Mouse (Mus musculus) kidney, embryonic 14.5 days (tissue): ENCODE results near the gene Myo5a. TPM values are rescaled to one million over a fixed set of nuclear protein-coding genes. Genes with fewer than 3 reads are reported as not detected.

Experiments
- ATAC-seq: fragments of 200-750 bp; cut with Nextera tagmentation; 2 replicates; pipeline ENCODE4 v1.8.0; 2017; ENCODE audit warnings: moderate number of reproducible peaks, mild to moderate bottlenecking, moderate TSS enrichment, moderate library complexity; ENCODE audit not compliant: low FRiP score, low TSS enrichment
- H3K27ac ChIP-seq: fragments of 300-500 bp; sonication (generic); 2 replicates; pipeline ENCODE4 v1.5.1; 2014; ENCODE audit warnings: low read depth, mild to moderate bottlenecking, low read length, moderate library complexity, mixed read lengths
- H3K27me3 ChIP-seq: fragments of 300-500 bp; sonication (generic); 2 replicates; pipeline ENCODE4 v1.6.1; 2014; ENCODE audit warnings: mild to moderate bottlenecking, low read length; ENCODE audit not compliant: control insufficient read depth, insufficient read depth
- H3K36me3 ChIP-seq: fragments of 300-500 bp; sonication (generic); 2 replicates; pipeline ENCODE4 v1.6.1; 2014; ENCODE audit warnings: low read length, mixed read lengths; ENCODE audit not compliant: control insufficient read depth, insufficient read depth
- H3K4me1 ChIP-seq: fragments of 300-500 bp; sonication (generic); 2 replicates; pipeline ENCODE4 v1.6.1; 2014; ENCODE audit warnings: low read length, mixed read lengths; ENCODE audit not compliant: control insufficient read depth, insufficient read depth
- H3K4me2 ChIP-seq: fragments of 300-500 bp; sonication (generic); replicated peaks from 2 replicates; pipeline ENCODE4 v1.6.1; 2014; ENCODE audit warnings: low read depth, mild to moderate bottlenecking, low read length
- H3K4me3 ChIP-seq: fragments of 300-500 bp; sonication (generic); 2 replicates; pipeline ENCODE4 v1.5.1; 2014; ENCODE audit warnings: mild to moderate bottlenecking, low read length
- H3K9ac ChIP-seq: fragments of 300-500 bp; sonication (generic); 2 replicates; pipeline ENCODE4 v1.6.1; 2014; ENCODE audit warnings: low read depth, mild to moderate bottlenecking, low read length, moderate library complexity
- H3K9me3 ChIP-seq: fragments of 300-500 bp; sonication (generic); 2 replicates; pipeline ENCODE4 v1.6.1; 2016; ENCODE audit warnings: low read length; ENCODE audit not compliant: control insufficient read depth
- WGBS: fragments of 180-500 bp; shearing (Covaris S2); extraction: QIAGEN DNeasy Blood & Tissue Kit; methylation state at CpG from one replicate; pipeline ENCODE4 v1.1.7; 2014; 5-methylcytosine and 5-hydroxymethylcytosine counted together
- polyA plus RNA-seq: library from polyadenylated mRNA; unstranded; fragments of >200 nt; fragmentation: Nextera tagmentation; extraction: Ambion mirVana; gene quantifications from 2 replicates; pipeline ENCODE4 v1.2.1, GENCODE M21; 2014

The Myo5a gene
- polyA plus RNA-seq, 1 experiment from 2014 or later: 23.5 TPM

GRCm38 (mm10) chr9:75037451-75038356 lies 33.1 kb upstream of the Myo5a start, which contains the start of gene Arpp19:
TSS of gene Arpp19 (plus strand) at chr9:75037614.
- H3K4me1 ChIP-seq: peaks cover 11% of the 10 kb centered on the region
- peak within 1 kb of the TSS; percentile 95 for H3K4me3 ChIP-seq
- peak; percentile 97 for ATAC-seq
- H3K36me3 ChIP-seq: peaks cover 7% of the 10 kb centered on the region; the same call in 1 of the 2 replicates
- H3K9ac ChIP-seq: peak within 1 kb of the TSS; percentile 75
- H3K27ac ChIP-seq: peak within 1 kb of the TSS; percentile 62
- no peaks in the 10 kb centered on the region for H3K9me3 ChIP-seq
- under 1% methylated on average over 72 of the region's 73 CpGs for WGBS
- no peaks in the 10 kb centered on the region for H3K27me3 ChIP-seq
- H3K4me2 ChIP-seq: peak within 1 kb of the TSS; percentile 67

GRCm38 (mm10) chr9:75038357-75038688 lies 32.5 kb upstream of the Myo5a start:
- H3K9me3 ChIP-seq: no peaks in the 10 kb centered on the region
- H3K36me3 ChIP-seq: peaks cover 13% of the 10 kb centered on the region; the same call in 1 of the 2 replicates
- peak overlapping the region; percentile 75 for H3K9ac ChIP-seq
- 0% methylated on average over 10 of the region's 10 CpGs for WGBS
- ATAC-seq: no peak
- H3K4me3 ChIP-seq: peak overlapping the region; percentile 95
- H3K4me2 ChIP-seq: peak overlapping the region; percentile 67
- no peaks in the 10 kb centered on the region for H3K27me3 ChIP-seq
- peaks cover 11% of the 10 kb centered on the region for H3K4me1 ChIP-seq
- H3K27ac ChIP-seq: no peak overlapping the region

GRCm38 (mm10) chr9:75040566-75040965 lies 30.2 kb upstream of the Myo5a start:
- WGBS: 74% methylated on average over 2 of the region's 2 CpGs

GRCm38 (mm10) chr9:75041840-75042525 lies 28.8 kb upstream of the Myo5a start:
- H3K4me1 ChIP-seq: peaks cover 11% of the 10 kb centered on the region
- no peaks in the 10 kb centered on the region for H3K27me3 ChIP-seq
- peaks cover 24% of the 10 kb centered on the region; the same call in 1 of the 2 replicates for H3K36me3 ChIP-seq
- no peaks in the 10 kb centered on the region for H3K9me3 ChIP-seq
- no peak overlapping the region for H3K9ac ChIP-seq
- ATAC-seq: no peak
- H3K4me3 ChIP-seq: no peak overlapping the region
- no peak overlapping the region for H3K4me2 ChIP-seq
- WGBS: 83% methylated on average over 2 of the region's 2 CpGs
- no peak overlapping the region for H3K27ac ChIP-seq

More at GRCm38 (mm10) chr9:75040566-75040965, 30.2 kb upstream of the Myo5a start:
- Histone ChIP-seq H3K4me3 (no peak overlapping the region), H3K36me3 (peaks cover 15% of the 10 kb centered on the region; the same call in 1 of the 2 replicates), H3K9ac (no peak overlapping the region), H3K4me2 (no peak overlapping the region), H3K4me1 (peaks cover 11% of the 10 kb centered on the region), H3K9me3 (no peaks in the 10 kb centered on the region), H3K27me3 (no peaks in the 10 kb centered on the region), H3K27ac (no peak overlapping the region)
- ATAC-seq: no peak

GRCm38 (mm10) chr9:75043191-75043590 lies 27.6 kb upstream of the Myo5a start:
- no peak for ATAC-seq

GRCm38 (mm10) chr9:75047079-75047478 lies 23.7 kb upstream of the Myo5a start:
- no peak overlapping the region for H3K9ac ChIP-seq
- no peaks in the 10 kb centered on the region for H3K27me3 ChIP-seq
- no peaks in the 10 kb centered on the region for H3K9me3 ChIP-seq
- no peak overlapping the region for H3K4me3 ChIP-seq
- no peak overlapping the region for H3K27ac ChIP-seq
- no peaks in the 10 kb centered on the region for H3K4me1 ChIP-seq
- no peak overlapping the region for H3K4me2 ChIP-seq
- peaks cover 22% of the 10 kb centered on the region; the same call in 1 of the 2 replicates for H3K36me3 ChIP-seq
- ATAC-seq: no peak

More at GRCm38 (mm10) chr9:75043191-75043590, 27.6 kb upstream of the Myo5a start:
- 92% methylated on average over 2 of the region's 2 CpGs for WGBS
- H3K4me2 ChIP-seq: no peak overlapping the region
- no peaks in the 10 kb centered on the region for H3K9me3 ChIP-seq
- peaks cover 24% of the 10 kb centered on the region; the same call in 1 of the 2 replicates for H3K36me3 ChIP-seq
- no peak overlapping the region for H3K27ac ChIP-seq
- H3K9ac ChIP-seq: no peak overlapping the region
- peaks cover 11% of the 10 kb centered on the region for H3K4me1 ChIP-seq
- H3K27me3 ChIP-seq: no peaks in the 10 kb centered on the region
- no peak overlapping the region for H3K4me3 ChIP-seq

- 80% methylated on average over 3 of the region's 3 CpGs for WGBS
- Histone ChIP-seq H3K27me3 (no peaks in the 10 kb centered on the region), H3K4me2 (no peak overlapping the region), H3K36me3 (peaks cover 9% of the 10 kb centered on the region; the same call in 1 of the 2 replicates), H3K27ac (no peak overlapping the region), H3K9ac (no peak overlapping the region), H3K4me3 (no peak overlapping the region), H3K9me3 (no peaks in the 10 kb centered on the region), H3K4me1 (no peaks in the 10 kb centered on the region)
- ATAC-seq: no peak
These were observed 21.7 kb upstream of the Myo5a start for GRCm38 (mm10) chr9:75049100-75049499.

GRCm38 (mm10) chr9:75050003-75050402 lies 20.8 kb upstream of the Myo5a start:
- Histone ChIP-seq H3K27me3 (no peaks in the 10 kb centered on the region), H3K4me1 (no peaks in the 10 kb centered on the region), H3K9me3 (no peaks in the 10 kb centered on the region), H3K4me2 (no peak overlapping the region), H3K4me3 (no peak overlapping the region), H3K36me3 (peaks cover 11% of the 10 kb centered on the region; the same call in 1 of the 2 replicates), H3K27ac (no peak overlapping the region), H3K9ac (no peak overlapping the region)
- ATAC-seq: 0 out of 2 replicates have a peak, but pooled peaks have one; percentile 32
- 34% methylated on average over 3 of the region's 3 CpGs for WGBS
